Mouse (Mus musculus) gastrocnemius, adult 2 months (tissue): ENCODE data around the gene Gabrr1. TPM values are rescaled to one million over a fixed set of nuclear protein-coding genes. Genes with fewer than 3 reads are reported as not detected.
A peak's percentile ranks its signal among the peaks of the same experiment; 100 is the strongest.

Experiments used
- DNase-seq: peaks from one replicate; pipeline ENCODE4 v3.0.0; 2022
- H3K27ac ChIP-seq: fragments of 200-600 bp; 2 replicates; pipeline ENCODE4 v1.8.1; 2022; ENCODE audit warnings: mild to moderate bottlenecking
- H3K4me3 ChIP-seq: fragments of 200-600 bp; 2 replicates; pipeline ENCODE4 v1.8.1; 2022; ENCODE audit warnings: mild to moderate bottlenecking, moderate library complexity
- CTCF ChIP-seq: fragments of 200-600 bp; IDR thresholded peaks from 2 replicates; pipeline ENCODE4 v1.8.1; 2022; ENCODE audit warnings: antibody characterized with exemption, mild to moderate bottlenecking, moderate library complexity
- intact Hi-C: fragments of 180-260 bp; cut with DNase I; formaldehyde crosslinking; loops from one replicate; pipeline ENCODE4 v1.15.1; 2025
- total RNA-seq, 2 experiments: library from RNA; stranded (reverse); gene quantifications; 2 replicates each; pipeline ENCODE4 v1.2.3; 2021

Gabrr1 gene
- total RNA-seq, 2 experiments from 2014 or later, result 0.20 to 0.38 TPM

- DNase-seq, result no peak
- intact Hi-C loops, result loop anchor here (5.0 kb wide), 1 partner anchor 35 kb away; the partner anchor contains the start of gene Pm20d2
- Histone ChIP-seq H3K4me3 (no peak overlapping the region), H3K27ac (no peak overlapping the region)
- no peak for TF ChIP-seq CTCF
Observed at GRCm38 (mm10) chr4:33152087-33153038, 20.0 kb downstream of the Gabrr1 start.

DNA sequence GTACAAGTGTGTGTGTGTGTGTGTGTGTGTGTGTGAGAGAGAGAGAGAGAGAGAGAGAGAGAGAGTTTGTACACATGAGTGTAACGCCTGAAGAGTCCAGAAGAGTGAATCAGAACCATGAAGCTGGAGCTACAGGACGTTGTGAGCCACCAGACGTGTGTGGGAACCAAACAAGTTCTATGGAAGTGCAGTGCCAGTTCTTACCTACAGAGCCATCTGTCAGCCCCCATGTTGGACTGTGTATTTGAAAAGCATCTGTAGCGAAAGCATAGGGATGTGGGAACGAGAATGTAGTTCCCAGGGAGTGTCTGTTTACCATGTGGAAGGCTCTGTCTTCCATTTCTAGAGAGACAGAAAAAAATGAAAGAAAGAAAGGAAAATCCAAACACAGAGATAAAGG is 51.2 kb downstream of the Gabrr1 start:
- Histone ChIP-seq H3K27ac (no peak overlapping the region), H3K4me3 (no peak overlapping the region)
- TF ChIP-seq CTCF, result no peak
- no peak for DNase-seq
- intact Hi-C loops, result no loop called here

DNA sequence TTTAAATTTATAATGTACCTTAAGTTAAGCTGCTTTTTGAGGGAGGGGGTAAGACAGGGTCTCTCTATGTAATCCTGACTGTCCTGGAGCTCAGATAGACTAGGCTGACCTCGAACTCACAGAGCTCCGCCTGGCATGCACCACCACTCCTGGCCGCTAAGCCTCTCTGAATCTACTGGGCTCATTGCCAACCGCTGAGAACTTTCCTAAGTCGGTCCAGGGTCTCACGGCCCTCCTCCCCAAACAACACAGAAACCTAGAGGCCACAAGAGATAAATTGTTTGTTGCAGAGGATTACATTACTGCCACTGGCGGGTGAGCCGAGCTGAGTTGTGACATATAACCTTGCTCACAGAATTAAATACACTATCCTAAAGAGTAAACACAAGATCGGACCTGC is 55.8 kb downstream of the Gabrr1 start:
- peak overlapping the region; percentile 76 for H3K4me3 ChIP-seq
- peak overlapping the region; percentile 95 for H3K27ac ChIP-seq
- DNase-seq, result peak; percentile 64
- peak; percentile 38; the same call in 1 of the 2 replicates for TF ChIP-seq CTCF
- intact Hi-C loops, result loop anchor here (5.0 kb wide), 1 partner anchor 36 kb away; no protein-coding TSS in a partner anchor

- intact Hi-C loops, result loop anchor here (5.0 kb wide), 1 partner anchor 37 kb away; no protein-coding TSS in a partner anchor
- H3K4me3 ChIP-seq, result peak overlapping the region; percentile 76
- H3K27ac ChIP-seq, result peak overlapping the region; percentile 95
- DNase-seq, result peak; percentile 95
- peak; percentile 50 for TF ChIP-seq CTCF
Observed at GRCm38 (mm10) chr4:33188781-33189734, 56.7 kb downstream of the Gabrr1 start.

- intact Hi-C loops, result loop anchor here (5.0 kb wide), 1 partner anchor 37 kb away; no protein-coding TSS in a partner anchor
- no peak for TF ChIP-seq CTCF
- DNase-seq, result no peak
- H3K27ac ChIP-seq, result peak within 1 kb of the TSS; percentile 95
- peak within 1 kb of the TSS; percentile 76 for H3K4me3 ChIP-seq
Observed at GRCm38 (mm10) chr4:33189735-33190036, 57.4 kb downstream of the Gabrr1 start, which contains the start of gene Pm20d2. Gene Pm20d2 (minus strand): TSS chr4:33189737.

DNA sequence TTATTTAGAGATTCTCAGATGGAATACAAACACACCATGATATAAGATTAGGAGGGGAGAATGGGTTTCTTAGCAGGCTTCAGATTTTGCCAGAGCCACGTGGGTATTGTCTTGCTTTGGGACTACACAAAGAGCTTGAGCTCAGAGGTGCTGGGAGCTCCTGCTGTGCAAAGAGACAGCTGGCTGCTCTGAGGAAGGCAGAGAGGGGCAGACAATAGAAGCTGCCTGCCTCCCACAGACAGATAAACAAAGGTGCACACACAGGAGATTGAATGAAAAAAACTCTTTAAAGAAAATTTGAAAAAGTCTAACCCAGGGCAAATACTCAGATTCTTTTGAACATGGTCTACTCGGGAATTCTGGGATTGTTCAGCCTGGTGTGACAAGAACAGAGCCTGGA is 65.8 kb downstream of the Gabrr1 start:
- no peak for TF ChIP-seq CTCF
- intact Hi-C loops, result no loop called here
- no peak for DNase-seq
- Histone ChIP-seq H3K4me3 (no peak overlapping the region), H3K27ac (no peak overlapping the region)

DNA sequence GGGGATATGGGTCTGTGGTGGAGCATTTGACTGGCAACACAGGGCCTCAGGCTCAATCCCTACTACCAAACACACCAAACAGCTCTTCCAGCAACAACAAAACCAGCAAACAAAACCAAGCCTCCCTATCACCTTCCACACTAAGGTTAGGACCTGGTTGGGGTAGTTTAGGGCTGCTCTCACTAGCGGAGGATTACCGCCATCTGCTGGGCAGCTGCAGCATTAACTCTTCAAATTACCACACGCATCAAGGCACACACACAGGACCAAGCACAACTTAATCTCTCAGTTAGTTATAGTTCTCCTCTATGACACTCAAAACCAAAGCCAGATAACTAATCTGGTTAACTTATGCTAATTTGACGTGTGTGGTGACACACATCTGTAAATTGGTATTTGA is 72.4 kb downstream of the Gabrr1 start:
- Histone ChIP-seq H3K27ac (no peak overlapping the region), H3K4me3 (no peak overlapping the region)
- peak; percentile 59 for DNase-seq
- peak; percentile 80 for TF ChIP-seq CTCF
- intact Hi-C loops, result loop anchor here (1.0 to 2.0 kb wide), 2 partner anchors 56 to 88 kb away; no protein-coding TSS in a partner anchor

- no peak for DNase-seq
- Histone ChIP-seq H3K27ac (no peak overlapping the region), H3K4me3 (no peak overlapping the region)
- intact Hi-C loops, result no loop called here
- TF ChIP-seq CTCF, result no peak
Observed at GRCm38 (mm10) chr4:33207551-33207950, 75.2 kb downstream of the Gabrr1 start.

GRCm38 (mm10) chr4:33208881-33209841 is 76.8 kb downstream of the Gabrr1 start, which contains the start of gene Srsf12:
Gene Srsf12 (plus strand): TSS chr4:33208991.
- Histone ChIP-seq H3K27ac (no peak within 1 kb of the TSS; the same call in 1 of the 2 replicates), H3K4me3 (peak within 1 kb of the TSS; percentile 75)
- peak; percentile 25 for DNase-seq

More at GRCm38 (mm10) chr4:33208881-33209841, 76.8 kb downstream of the Gabrr1 start, which contains the start of gene Srsf12:
- intact Hi-C loops, result no loop called here
- peak; percentile 38 for TF ChIP-seq CTCF

Other genes with a start within 250 kb of the Gabrr1 start
- gene Ankrd6, start 181.7 kb upstream of the Gabrr1 start, total RNA-seq, result 1 to 10 TPM; 2.5 to 6.2 TPM
- 100 to 1,000 TPM; 174 to 204 TPM for gene Rragd, start 149.5 kb upstream of the Gabrr1 start, total RNA-seq
- 10 to 100 TPM; 50.5 to 54.7 TPM for gene Ube2j1, start 101.1 kb upstream of the Gabrr1 start, total RNA-seq
- gene Gabrr2, start 69.5 kb upstream of the Gabrr1 start, total RNA-seq, result 1 to 10 TPM; 2.8 to 4.7 TPM
- 10 to 100 TPM; 36.2 to 52.3 TPM for gene Pm20d2, start 57.2 kb downstream of the Gabrr1 start, total RNA-seq
- not detected for gene Srsf12, start 76.5 kb downstream of the Gabrr1 start, total RNA-seq
- 100 to 1,000 TPM; 267 to 279 TPM for gene Pnrc1, start 157.6 kb downstream of the Gabrr1 start, total RNA-seq
- gene Rngtt, start 177.8 kb downstream of the Gabrr1 start, total RNA-seq, result 10 to 100 TPM in 1 of 2 experiments, 1 to 10 TPM in 1; 7.1 to 10.0 TPM